Mouse (Mus musculus) neural tube, embryonic 11.5 days (tissue): ENCODE measurements around the gene Pcsk6. TPM values are rescaled to one million over a fixed set of nuclear protein-coding genes. Genes with fewer than 3 reads are reported as not detected.

Experiments used
- ATAC-seq: fragments of 200-750 bp; cut with Nextera tagmentation; 2 replicates; pipeline ENCODE4 v1.8.0; 2017; ENCODE audit warnings: moderate number of reproducible peaks, mild to moderate bottlenecking, moderate TSS enrichment, moderate library complexity; ENCODE audit not compliant: insufficient read depth, low FRiP score, low TSS enrichment
- DNase-seq: peaks from one replicate; pipeline ENCODE4 v3.0.0-alpha.2; 2015; ENCODE audit warnings: low spot score
- H3K27ac ChIP-seq: fragments of 300-500 bp; sonication (generic); 2 replicates; pipeline ENCODE4 v1.5.1; 2014; ENCODE audit warnings: low read depth, mild to moderate bottlenecking, low read length
- H3K27me3 ChIP-seq: fragments of 300-500 bp; sonication (generic); 2 replicates; pipeline ENCODE4 v1.6.1; 2014; ENCODE audit warnings: mild to moderate bottlenecking, low read length, mixed read lengths; ENCODE audit not compliant: control insufficient read depth, insufficient read depth
- H3K36me3 ChIP-seq: fragments of 300-500 bp; sonication (generic); 2 replicates; pipeline ENCODE4 v1.6.1; 2014; ENCODE audit warnings: mild to moderate bottlenecking, low read length, moderate library complexity, mixed read lengths; ENCODE audit not compliant: control insufficient read depth, insufficient read depth
- H3K4me1 ChIP-seq: fragments of 300-500 bp; sonication (generic); 2 replicates; pipeline ENCODE4 v1.6.1; 2014; ENCODE audit warnings: low read length, mixed read lengths; ENCODE audit not compliant: control insufficient read depth, insufficient read depth
- H3K4me2 ChIP-seq: fragments of 300-500 bp; sonication (generic); 2 replicates; pipeline ENCODE4 v1.6.1; 2014; ENCODE audit warnings: low read depth, mild to moderate bottlenecking, moderate library complexity
- H3K4me3 ChIP-seq: fragments of 300-500 bp; sonication (generic); 2 replicates; pipeline ENCODE4 v1.5.1; 2014; ENCODE audit warnings: low read depth, low read length
- H3K9ac ChIP-seq: fragments of 300-500 bp; sonication (generic); 2 replicates; pipeline ENCODE4 v1.6.1; 2014; ENCODE audit warnings: mild to moderate bottlenecking, low read length
- H3K9me3 ChIP-seq: fragments of 300-500 bp; sonication (generic); 2 replicates; pipeline ENCODE4 v1.6.1; 2016; ENCODE audit warnings: low read length; ENCODE audit not compliant: control insufficient read depth
- WGBS: fragments of 180-500 bp; shearing (Covaris S2); extraction: QIAGEN DNeasy Blood & Tissue Kit; methylation state at CpG from one replicate; pipeline ENCODE4 v1.1.7; 2014; 5-methylcytosine and 5-hydroxymethylcytosine counted together
- polyA plus RNA-seq: library from polyadenylated mRNA; unstranded; fragments of >200 nt; fragmentation: Nextera tagmentation; extraction: Ambion mirVana; gene quantifications from 2 replicates; pipeline ENCODE4 v1.2.1, GENCODE M21; 2014

Pcsk6 gene
- polyA plus RNA-seq, 1 experiment from 2014 or later, result 2.7 TPM

DNA sequence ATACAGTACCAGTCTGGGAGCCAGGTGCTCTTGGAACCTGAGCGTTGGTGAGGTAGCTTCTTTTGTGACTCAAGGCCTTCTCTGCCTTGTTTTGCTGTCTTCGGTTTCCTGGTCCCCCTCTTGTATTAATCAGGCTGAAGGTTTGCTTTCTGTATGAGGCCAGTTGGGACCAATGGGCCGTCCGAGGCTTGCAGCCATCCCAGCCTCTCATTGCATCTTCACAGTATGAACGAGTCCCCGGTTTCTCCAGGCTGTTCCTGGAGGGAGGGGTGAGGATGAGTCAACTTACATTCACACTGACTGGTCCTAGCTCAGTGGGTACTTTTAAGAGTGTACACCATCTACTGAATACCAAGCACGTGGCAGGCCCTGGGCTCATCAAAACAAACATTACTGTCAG, 553 bp upstream of the Pcsk6 start:
- Histone ChIP-seq H3K4me3 (no peak overlapping the region), H3K4me2 (no peak overlapping the region)

DNA sequence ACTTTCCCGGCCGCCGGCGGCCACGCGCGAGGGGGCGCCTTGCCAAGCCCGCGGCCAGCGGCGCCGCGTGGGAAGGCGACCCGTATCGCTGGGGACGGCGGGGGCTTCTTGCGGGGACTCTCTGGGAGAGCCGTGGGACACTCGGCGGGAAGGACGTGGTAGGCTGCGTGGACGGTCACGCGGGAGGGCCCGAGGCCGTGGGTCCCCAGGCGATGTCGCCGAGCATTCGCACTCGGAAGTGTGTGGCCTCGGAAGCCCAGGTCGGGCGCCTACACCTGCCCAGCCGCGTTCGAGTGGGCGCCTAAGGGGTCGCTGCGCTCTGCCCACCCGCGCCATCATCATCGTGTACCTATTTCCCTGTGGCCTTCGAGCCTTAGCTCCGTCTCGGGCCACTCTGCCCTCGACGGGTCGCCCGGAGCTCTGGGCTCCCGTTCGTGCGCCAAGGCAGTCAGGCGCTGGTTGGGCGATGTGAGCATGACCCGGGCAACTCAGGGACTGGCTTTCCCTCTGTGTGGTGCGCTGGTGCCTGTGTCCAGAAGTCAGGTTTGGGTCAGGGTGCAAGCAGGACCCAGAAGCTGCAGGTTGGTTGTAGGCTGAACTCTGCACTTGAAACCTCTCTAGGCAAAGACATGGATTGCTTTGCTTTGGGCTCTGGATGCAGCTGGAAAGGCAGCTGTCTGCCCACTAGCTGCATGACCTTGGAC, 1.1 kb downstream of the Pcsk6 start:
- H3K9me3 ChIP-seq, result no peaks in the 10 kb centered on the region
- DNase-seq, result peak; percentile 24
- H3K9ac ChIP-seq, result peak overlapping the region; percentile 63
- H3K36me3 ChIP-seq, result no peaks in the 10 kb centered on the region
- H3K4me3 ChIP-seq, result peak overlapping the region; percentile 63
- peak overlapping the region; percentile 98 for H3K4me2 ChIP-seq
- peaks cover 4% of the 10 kb centered on the region; the same call in 1 of the 2 replicates for H3K4me1 ChIP-seq
- ATAC-seq, result peak; percentile 51; the same call in 1 of the 2 replicates
- no peak overlapping the region for H3K27ac ChIP-seq
- peaks cover 32% of the 10 kb centered on the region for H3K27me3 ChIP-seq
- WGBS, result 2% methylated on average over 60 of the region's 61 CpGs

More for the DNA sequence above, 553 bp upstream of the Pcsk6 start:
- ATAC-seq (no peak), DNase-seq (no peak)
- Histone ChIP-seq H3K27ac (no peak overlapping the region), H3K9ac (no peak overlapping the region), H3K36me3 (no peaks in the 10 kb centered on the region), H3K4me1 (peaks cover 4% of the 10 kb centered on the region; the same call in 1 of the 2 replicates), H3K27me3 (peaks cover 32% of the 10 kb centered on the region), H3K9me3 (no peaks in the 10 kb centered on the region)
- whole genome bisulfite sequencing, result 62% methylated on average over 7 of the region's 7 CpGs

DNA sequence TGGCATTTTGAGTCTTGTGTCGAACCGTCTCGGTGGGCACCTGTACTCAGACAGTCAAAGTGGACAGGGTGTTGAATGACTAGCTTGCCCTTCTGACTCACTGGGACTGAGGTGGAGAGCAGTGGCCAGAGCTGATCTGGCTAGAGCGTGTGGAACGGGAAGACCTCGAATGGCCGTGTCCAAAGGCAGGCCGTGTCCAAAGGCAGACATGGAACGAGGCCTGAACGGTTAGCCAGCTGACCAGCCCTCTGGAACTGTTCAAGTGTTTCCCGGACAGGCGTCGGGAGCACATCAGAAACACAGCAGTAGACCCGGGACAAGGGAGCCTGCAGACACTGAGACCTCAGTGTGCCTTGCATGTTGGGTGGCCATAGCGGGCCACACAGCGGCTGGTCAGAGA, 7.6 kb downstream of the Pcsk6 start:
- no peak overlapping the region for H3K4me3 ChIP-seq
- no peak for DNase-seq
- H3K9ac ChIP-seq, result no peak overlapping the region
- H3K9me3 ChIP-seq, result no peaks in the 10 kb centered on the region
- H3K27ac ChIP-seq, result no peak overlapping the region
- 88% methylated on average over 16 of the region's 16 CpGs for WGBS
- peaks cover 12% of the 10 kb centered on the region for H3K4me1 ChIP-seq
- H3K27me3 ChIP-seq, result peaks cover 3% of the 10 kb centered on the region; the same call in 1 of the 2 replicates
- no peak overlapping the region for H3K4me2 ChIP-seq
- no peaks in the 10 kb centered on the region for H3K36me3 ChIP-seq
- ATAC-seq, result no peak

DNA sequence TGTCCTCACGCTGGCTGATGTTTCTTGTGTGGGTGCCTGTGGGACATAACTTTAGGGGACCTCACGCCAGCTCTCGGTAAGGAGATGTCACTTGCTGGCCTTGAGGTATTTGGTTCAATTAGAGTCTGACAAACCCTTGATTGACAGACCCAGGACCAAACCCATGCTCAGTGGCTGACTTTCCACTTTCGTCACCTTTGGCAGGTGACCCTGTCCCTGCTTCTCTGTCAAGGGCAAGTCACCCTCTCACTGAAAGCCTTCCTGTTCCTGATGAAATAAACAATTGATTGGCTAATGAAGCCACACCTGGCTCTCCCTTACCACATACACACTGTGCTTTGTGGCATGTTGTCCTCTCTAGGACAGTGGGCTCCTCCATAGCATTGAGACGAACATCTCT, 8.3 kb downstream of the Pcsk6 start:
- Histone ChIP-seq H3K9me3 (no peaks in the 10 kb centered on the region), H3K9ac (no peak overlapping the region), H3K27me3 (0 out of 2 replicates have a peak, but pooled peaks cover 2% of the 10 kb centered on the region), H3K4me1 (peaks cover 12% of the 10 kb centered on the region), H3K27ac (no peak overlapping the region), H3K36me3 (no peaks in the 10 kb centered on the region), H3K4me3 (no peak overlapping the region), H3K4me2 (no peak overlapping the region)
- ATAC-seq, result no peak
- 92% methylated on average over 5 of the region's 5 CpGs for WGBS
- DNase-seq, result no peak

DNA sequence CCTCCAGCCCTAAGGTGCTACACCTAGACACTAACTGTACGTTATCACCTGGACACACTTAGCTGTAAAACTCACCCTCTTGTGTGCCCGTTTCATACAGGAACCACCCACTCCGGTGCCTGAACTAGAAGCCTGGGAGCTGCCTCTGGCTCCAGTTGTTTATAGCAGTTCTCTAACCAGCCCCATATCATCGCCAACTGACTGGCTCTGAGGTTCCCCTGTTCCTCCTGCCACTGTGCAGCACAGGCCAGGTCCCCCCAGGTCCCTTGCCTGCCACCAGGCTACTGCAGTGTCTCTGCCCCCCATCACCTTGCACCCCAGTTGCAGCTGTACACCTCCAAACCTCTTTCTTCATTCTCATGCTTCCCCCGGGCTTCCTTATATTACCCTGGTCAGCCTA, 8.7 kb downstream of the Pcsk6 start:
- no peaks in the 10 kb centered on the region for H3K27me3 ChIP-seq
- peaks cover 12% of the 10 kb centered on the region for H3K4me1 ChIP-seq
- no peaks in the 10 kb centered on the region for H3K36me3 ChIP-seq
- H3K9me3 ChIP-seq, result no peaks in the 10 kb centered on the region
- no peak overlapping the region for H3K4me2 ChIP-seq
- no peak overlapping the region for H3K4me3 ChIP-seq
- H3K27ac ChIP-seq, result no peak overlapping the region
- ATAC-seq (no peak), DNase-seq (no peak)
- H3K9ac ChIP-seq, result no peak overlapping the region
- 88% methylated on average over 5 of the region's 5 CpGs for WGBS

DNA sequence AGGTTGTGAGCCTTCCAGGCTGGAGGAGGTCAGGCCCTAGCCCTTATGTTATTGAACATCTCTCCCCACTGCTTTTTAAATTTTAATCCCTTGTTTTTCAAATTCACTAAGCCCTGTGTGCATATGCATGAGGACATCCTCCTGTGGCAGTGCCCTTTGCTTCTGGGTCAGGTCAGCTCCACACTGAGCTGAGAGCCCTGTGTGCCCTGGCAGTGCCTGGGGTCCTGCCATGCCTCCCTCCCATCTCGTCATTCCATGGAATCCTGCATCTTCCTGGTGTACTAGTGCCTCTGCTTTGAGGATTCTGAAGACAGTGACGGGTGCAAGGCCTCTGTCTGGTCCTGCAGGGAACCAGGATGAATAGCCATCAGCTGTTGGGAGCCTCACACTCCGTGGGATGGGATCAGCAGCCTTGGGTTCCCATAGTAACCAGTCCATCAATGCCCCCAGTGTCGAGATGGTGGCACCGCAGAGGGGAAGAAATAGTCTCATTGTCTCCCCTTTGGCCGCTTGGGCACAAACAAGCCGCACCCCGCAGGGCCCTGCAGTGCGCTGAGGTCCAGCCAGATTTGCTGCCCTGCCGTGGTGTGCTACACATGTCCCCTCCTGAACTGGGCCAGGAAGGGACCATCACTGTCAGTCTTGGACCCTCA, 9.5 kb downstream of the Pcsk6 start:
- Histone ChIP-seq H3K4me1 (peaks cover 12% of the 10 kb centered on the region), H3K36me3 (no peaks in the 10 kb centered on the region), H3K4me2 (no peak overlapping the region), H3K4me3 (no peak overlapping the region), H3K9me3 (no peaks in the 10 kb centered on the region), H3K9ac (no peak overlapping the region; the same call in 1 of the 2 replicates), H3K27ac (no peak overlapping the region), H3K27me3 (no peaks in the 10 kb centered on the region)
- DNase-seq, result peak; percentile 53
- 22% methylated on average over 10 of the region's 10 CpGs for WGBS
- peak; percentile 87 for ATAC-seq

DNA sequence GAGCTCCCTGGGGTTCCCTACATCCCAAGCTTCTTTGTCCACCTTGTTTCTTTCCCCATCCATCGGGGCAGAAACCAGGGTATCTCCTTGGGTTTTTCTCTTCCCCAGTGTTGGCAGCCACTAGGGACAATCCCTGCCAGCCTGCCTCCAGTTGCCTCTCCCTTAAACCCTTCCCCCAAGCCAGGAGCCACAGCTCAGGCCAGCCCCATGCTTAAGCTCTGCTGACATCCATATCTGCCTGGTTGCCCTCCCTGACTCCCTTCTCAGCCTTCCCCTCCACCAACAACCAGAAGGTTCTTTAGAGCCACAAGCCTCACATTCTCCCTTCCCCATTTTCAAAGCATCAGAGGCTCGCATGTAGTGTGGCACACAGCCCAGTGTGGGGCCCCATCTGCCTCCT, 10.3 kb downstream of the Pcsk6 start:
- peaks cover 12% of the 10 kb centered on the region for H3K4me1 ChIP-seq
- DNase-seq (no peak), ATAC-seq (no peak)
- H3K36me3 ChIP-seq, result no peaks in the 10 kb centered on the region
- H3K9me3 ChIP-seq, result no peaks in the 10 kb centered on the region
- WGBS, result 90% methylated on average over 2 of the region's 2 CpGs
- no peak overlapping the region for H3K9ac ChIP-seq
- H3K4me2 ChIP-seq, result no peak overlapping the region
- no peak overlapping the region for H3K27ac ChIP-seq
- no peaks in the 10 kb centered on the region for H3K27me3 ChIP-seq
- no peak overlapping the region for H3K4me3 ChIP-seq

DNA sequence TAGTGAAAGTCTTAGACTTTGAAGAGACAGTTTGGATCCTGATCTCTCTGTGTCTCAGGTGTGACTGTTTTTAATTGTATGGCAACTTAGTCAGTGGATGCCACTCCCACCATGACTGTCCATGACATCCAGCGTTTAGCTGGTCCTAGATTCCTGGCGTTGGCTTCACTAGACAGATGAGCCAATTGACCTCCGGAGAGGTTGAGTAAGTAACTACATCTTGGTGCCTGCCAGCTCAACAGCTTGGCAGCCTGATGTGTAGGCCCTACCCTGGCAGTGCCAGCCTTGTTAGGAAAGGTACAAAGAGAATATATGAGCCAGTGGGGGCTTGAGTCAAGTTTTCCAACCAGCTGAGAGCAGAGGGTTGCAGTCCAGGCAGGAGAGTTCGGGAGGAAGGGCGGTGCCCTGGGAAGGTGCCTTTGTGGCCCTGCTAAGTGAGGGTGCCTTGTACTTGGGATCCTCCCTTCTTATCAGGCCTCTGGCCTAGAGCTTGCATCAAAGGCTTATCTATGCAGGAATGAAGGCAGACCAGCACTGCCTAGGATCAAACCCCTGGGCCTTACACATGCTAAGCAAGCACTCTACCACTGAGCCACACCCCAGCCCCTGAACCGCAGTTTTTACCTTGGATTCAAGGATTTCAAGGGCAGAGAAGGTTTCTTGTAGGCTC, 11.8 kb downstream of the Pcsk6 start:
- DNase-seq (no peak), ATAC-seq (no peak)
- Histone ChIP-seq H3K36me3 (no peaks in the 10 kb centered on the region), H3K4me1 (peaks cover 12% of the 10 kb centered on the region), H3K9me3 (no peaks in the 10 kb centered on the region), H3K9ac (no peak overlapping the region), H3K27me3 (no peaks in the 10 kb centered on the region), H3K4me2 (no peak overlapping the region), H3K4me3 (no peak overlapping the region), H3K27ac (no peak overlapping the region)
- WGBS, result 91% methylated on average over 6 of the region's 6 CpGs
